Mouse (Mus musculus): ENCODE measurements at regions not wholly inside any gene's neighbourhood (a gene's known extent, or its start where the extent isn't known, plus 50 kb on each side); places are given as distances from the start of the nearest gene placed in this dataset.
"Not testable (repeated sequence)": the region's sequence is repeated elsewhere in the genome, so short reads cannot be mapped to it uniquely, and the experiment has no call there.

DNA sequence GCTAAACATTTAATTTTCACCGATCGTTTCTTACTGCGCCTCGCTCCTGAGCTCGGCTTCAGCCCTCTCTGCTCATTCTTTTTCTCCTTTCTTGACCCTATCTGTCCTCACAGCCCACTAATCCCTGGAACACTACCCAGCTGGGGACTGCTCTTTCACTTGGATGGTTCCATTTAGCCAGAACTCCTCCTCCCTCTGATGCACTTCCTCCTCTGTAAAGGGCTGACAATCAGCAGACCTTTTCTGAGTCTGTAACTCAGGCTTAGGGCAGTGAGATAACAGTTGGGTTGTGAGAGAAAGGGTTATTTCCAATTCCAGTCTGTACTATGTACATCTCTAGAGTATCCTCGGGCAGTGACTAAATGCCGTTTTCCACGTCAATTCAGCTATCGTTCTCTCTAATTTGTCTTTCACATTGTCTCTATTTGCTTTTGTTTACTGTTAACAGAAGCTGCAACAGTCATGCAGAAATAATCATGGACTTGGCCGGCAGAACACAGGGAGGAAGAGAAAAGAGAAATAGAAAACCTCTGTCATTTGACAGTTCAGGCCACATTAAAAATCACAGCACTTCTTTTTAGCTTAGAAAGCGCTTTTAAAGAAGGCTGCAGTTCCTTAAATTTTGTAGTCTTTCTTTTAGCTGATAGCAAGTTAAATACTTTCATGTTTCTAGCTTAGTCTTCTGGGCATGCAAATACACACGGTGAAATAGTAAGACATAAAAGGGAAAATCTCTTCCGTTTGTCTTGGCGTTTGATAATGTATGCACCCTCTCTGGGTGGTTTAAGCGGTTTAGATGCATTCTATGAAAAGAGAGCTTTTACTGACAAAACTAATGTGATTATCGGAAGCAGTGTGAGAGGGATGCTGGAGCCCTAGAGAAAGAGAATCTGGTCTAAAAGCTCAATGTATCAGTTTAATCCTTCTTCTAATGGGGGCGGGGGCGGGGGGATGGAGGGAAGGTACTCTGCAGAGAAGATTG is 94.7 kb upstream of the Fam181b start:
- Histone ChIP-seq H3K4me3 (replicated peaks; ENCODE audit: extremely low read depth, low read depth, low read length) (no peak overlapping the region), H3K4me1 (ENCODE audit: control insufficient read depth, insufficient read depth, low read length) (no peaks in the 10 kb centered on the region)
- 52% methylated on average over 18 of the region's 18 CpGs for whole genome bisulfite sequencing
- TF ChIP-seq POLR2A (IDR thresholded peaks at IDR 0.05; ENCODE audit: borderline replicate concordance, extremely low read depth, low read depth, low read length) = no peak
- no peak for TF ChIP-seq CTCF (IDR thresholded peaks at IDR 0.05; ENCODE audit: insufficient read depth, low read length)
- DNase-seq = no peak

GRCm38 (mm10) chr7:92985683-92986070 is 94.0 kb upstream of the Fam181b start:
- WGBS = 84% methylated on average over 2 of the region's 2 CpGs
- no peak for DNase-seq
- TF ChIP-seq CTCF (IDR thresholded peaks at IDR 0.05; ENCODE audit: insufficient read depth, low read length) (no peak), POLR2A (IDR thresholded peaks at IDR 0.05; ENCODE audit: borderline replicate concordance, extremely low read depth, low read depth, low read length) (no peak)
- Histone ChIP-seq H3K4me1 (ENCODE audit: control insufficient read depth, insufficient read depth, low read length) (no peaks in the 10 kb centered on the region), H3K4me3 (replicated peaks; ENCODE audit: extremely low read depth, low read depth, low read length) (no peak overlapping the region)

- TF ChIP-seq CTCF (IDR thresholded peaks at IDR 0.05; ENCODE audit: insufficient read depth, low read length) = no peak
- Histone ChIP-seq H3K4me1 (ENCODE audit: control insufficient read depth, insufficient read depth, low read length) (no peaks in the 10 kb centered on the region), H3K4me3 (replicated peaks; ENCODE audit: extremely low read depth, low read depth, low read length) (no peak overlapping the region)
- no peak for DNase-seq
- 69% methylated on average over 3 of the region's 3 CpGs for WGBS
These were observed 80.8 kb upstream of the Fam181b start for GRCm38 (mm10) chr7:92998886-92999285.

DNA sequence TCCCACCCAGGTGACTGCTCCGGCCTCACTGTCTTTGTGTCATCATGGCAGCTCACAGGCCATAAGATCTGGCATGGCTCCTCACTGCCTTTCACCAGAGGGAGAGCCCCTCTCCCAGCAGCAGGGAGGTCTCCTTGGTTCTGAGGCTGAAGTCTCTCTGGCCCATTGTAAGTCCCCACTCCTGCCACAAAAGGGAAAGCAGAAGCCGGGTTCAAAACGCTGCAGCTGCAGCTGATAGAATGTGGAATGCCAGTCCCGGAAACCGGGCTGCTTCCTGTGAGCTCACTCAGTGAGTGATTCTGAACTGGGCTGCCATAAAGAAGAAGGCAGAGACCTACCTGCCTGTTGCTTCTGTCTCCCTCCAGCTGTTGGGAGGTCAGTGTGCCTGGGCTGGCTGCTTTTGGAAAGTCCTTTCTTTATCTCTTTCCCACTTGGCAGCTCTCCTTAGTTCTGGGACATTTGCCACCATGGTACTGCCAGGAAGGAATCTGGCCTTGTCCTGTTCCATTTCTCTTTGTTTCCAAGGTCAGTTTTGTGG is 72.9 kb upstream of the Fam181b start:
- WGBS = 22% methylated on average over 5 of the region's 5 CpGs
- not testable (repeated sequence) for H3K4me1 ChIP-seq (ENCODE audit: control insufficient read depth, insufficient read depth, low read length); H3K4me3 ChIP-seq (replicated peaks; ENCODE audit: extremely low read depth, low read depth, low read length)
- peak; percentile 4 for DNase-seq

DNA sequence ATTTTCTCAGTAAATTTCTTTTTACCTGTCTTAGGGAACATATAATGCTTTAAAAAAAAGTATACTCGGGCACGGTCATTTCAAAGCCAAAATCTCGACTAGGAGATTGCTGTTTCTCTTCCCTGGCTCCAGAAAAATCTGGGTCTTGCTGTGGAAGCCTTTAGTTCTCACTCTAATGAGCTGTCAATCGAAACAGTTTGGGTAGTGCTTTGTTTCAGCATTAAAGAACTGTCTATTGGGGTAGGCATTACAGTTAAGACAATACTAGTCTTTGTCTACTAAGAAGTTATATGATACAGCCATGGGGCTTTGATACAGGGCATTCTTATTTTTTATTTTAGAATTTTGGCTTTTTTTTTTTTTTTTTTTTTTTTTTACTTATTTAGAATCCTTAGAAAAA is 71.9 kb upstream of the Fam181b start:
- DNase-seq = no peak
- Histone ChIP-seq H3K4me3 (replicated peaks; ENCODE audit: extremely low read depth, low read depth, low read length) (no peak overlapping the region), H3K4me1 (ENCODE audit: control insufficient read depth, insufficient read depth, low read length) (no peaks in the 10 kb centered on the region)
- 71% methylated on average over 4 of the region's 4 CpGs for WGBS
- TF ChIP-seq CTCF (IDR thresholded peaks at IDR 0.05; ENCODE audit: insufficient read depth, low read length) (no peak), POLR2A (IDR thresholded peaks at IDR 0.05; ENCODE audit: borderline replicate concordance, extremely low read depth, low read depth, low read length) (no peak)

- no peak for DNase-seq
- no peak overlapping the region for H3K4me3 ChIP-seq (replicated peaks; ENCODE audit: extremely low read depth, low read depth, low read length)
- TF ChIP-seq POLR2A (IDR thresholded peaks at IDR 0.05; ENCODE audit: borderline replicate concordance, extremely low read depth, low read depth, low read length) (no peak), CTCF (IDR thresholded peaks at IDR 0.05; ENCODE audit: insufficient read depth, low read length) (no peak)
- WGBS = 72% methylated on average over 1 of the region's 1 CpGs
- no peaks in the 10 kb centered on the region for H3K4me1 ChIP-seq (ENCODE audit: control insufficient read depth, insufficient read depth, low read length)
These were observed 60.3 kb upstream of the Fam181b start for GRCm38 (mm10) chr7:93019390-93019789.

GRCm38 (mm10) chr7:93023489-93024130 is 56.1 kb upstream of the Fam181b start:
- WGBS = 64% methylated on average over 5 of the region's 5 CpGs
- Histone ChIP-seq H3K4me1 (ENCODE audit: control insufficient read depth, insufficient read depth, low read length) (no peaks in the 10 kb centered on the region), H3K4me3 (replicated peaks; ENCODE audit: extremely low read depth, low read depth, low read length) (no peak overlapping the region)
- TF ChIP-seq CTCF (IDR thresholded peaks at IDR 0.05; ENCODE audit: insufficient read depth, low read length) = no peak
- TF ChIP-seq POLR2A (IDR thresholded peaks at IDR 0.05; ENCODE audit: borderline replicate concordance, extremely low read depth, low read depth, low read length) = no peak
- DNase-seq = no peak

DNA sequence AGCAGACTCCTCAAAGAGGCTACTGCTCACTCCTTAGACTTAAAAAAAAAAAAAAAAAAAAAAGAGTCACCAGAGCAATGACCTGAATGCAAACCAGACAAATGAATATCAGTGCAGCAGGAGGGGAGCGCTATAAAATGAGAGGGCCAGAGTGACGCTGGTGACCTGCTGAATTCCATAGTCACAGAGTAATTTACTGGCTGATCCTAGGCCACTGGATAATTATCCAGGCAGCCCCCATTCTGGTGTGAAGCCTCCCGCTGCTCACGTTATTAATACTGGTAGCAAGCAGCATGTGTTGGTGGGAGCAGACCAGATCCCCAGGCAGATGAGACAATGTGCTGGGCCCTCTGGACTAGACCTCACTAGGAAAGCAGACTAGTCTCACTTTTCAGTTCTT is 53.4 kb upstream of the Fam181b start:
- 88% methylated on average over 4 of the region's 4 CpGs for WGBS
- DNase-seq = no peak
- Histone ChIP-seq H3K4me1 (ENCODE audit: control insufficient read depth, insufficient read depth, low read length) (no peaks in the 10 kb centered on the region), H3K4me3 (replicated peaks; ENCODE audit: extremely low read depth, low read depth, low read length) (no peak overlapping the region)
- no peak for TF ChIP-seq CTCF (IDR thresholded peaks at IDR 0.05; ENCODE audit: insufficient read depth, low read length)

All from lung, adult 2 months (tissue).